Mouse (Mus musculus) embryo, embryonic 10.5 days (tissue): Measurements from ENCODE around the gene Nanog.

Source experiments
- DNase-seq: peaks from one replicate; pipeline ENCODE4 v3.0.0-alpha.2; 2015; ENCODE audit warnings: low spot score

The Nanog gene

GRCm38 (mm10) chr6:122762952-122763700 is 55.8 kb downstream of the Nanog start:
- no peak for DNase-seq

DNA sequence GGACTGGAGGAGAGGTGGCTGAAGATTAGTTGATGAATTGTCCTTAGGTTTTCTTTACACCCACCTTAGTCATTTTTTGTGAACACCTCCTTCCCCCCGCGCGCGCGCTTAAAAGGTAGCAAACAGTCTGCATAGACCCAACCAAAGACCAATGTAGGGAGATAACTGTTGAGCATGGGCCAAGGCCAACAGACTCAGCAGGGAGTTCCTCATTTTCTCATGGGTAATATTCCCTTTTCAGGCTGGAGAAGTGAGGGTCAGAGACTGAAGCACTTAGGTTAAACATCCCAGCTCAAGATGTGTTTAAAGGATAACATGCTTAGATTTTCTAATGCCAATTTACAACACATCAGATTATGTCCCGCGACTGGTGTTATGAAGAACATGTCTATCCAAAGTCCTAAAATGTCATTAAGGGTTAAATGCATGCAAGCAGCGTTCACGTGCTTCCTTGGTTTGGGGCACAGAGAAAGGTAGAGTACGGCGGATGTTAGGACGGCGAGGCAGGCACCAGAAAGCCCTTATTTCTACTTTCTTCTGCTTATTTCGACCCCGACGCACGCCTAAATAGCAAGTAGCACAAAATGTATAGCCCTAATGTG is 56.7 kb downstream of the Nanog start:
- DNase-seq = no peak
